Mouse (Mus musculus): ENCODE data around the gene Vmn2r63. TPM values are rescaled to one million over a fixed set of nuclear protein-coding genes. Genes with fewer than 3 reads are reported as not detected.

Vmn2r63 gene
- not detected for polyA plus RNA-seq (2014; fragmentation: Illumina TruSeq; extraction: RNeasy Lipid Tissue Mini Kit (QIAGEN cat#74804); ENCODE audit: low read depth, low replicate concordance)

GRCm38 (mm10) chr7:42933722-42934121 lies at the start of gene Vmn2r63:
Vmn2r63 (minus strand) TSS chr7:42933822.

DNA sequence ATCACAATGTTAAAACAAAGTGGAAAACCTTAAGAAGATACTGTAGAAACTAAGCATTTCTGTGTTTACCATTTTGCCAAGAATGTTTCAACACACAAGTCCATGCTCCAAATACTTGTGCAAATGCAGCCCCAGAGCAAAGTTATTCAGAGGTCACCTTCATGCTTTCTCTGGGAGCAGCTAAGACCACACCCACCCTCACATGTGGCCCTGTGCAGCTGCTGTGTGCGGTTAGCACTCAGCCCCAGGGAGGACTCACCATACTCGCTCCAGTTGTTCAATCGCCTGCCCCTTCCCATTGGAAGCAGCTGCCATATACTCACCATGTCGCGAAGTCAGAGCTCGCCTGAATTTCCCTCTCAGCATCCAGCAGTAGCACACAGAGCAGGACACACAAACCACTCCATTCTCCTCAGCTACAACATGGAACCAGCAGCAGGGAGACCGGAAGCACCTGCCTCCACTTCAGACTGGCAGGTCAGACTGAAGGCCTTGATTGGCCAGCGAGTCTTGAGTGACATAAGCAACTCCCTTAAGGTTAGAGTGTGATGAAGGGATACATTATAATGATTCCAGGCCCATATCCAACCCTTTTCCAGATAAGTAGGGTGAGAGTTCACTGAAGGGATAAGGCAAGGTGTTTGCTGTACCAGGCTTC lies 66.7 kb downstream of the Vmn2r63 start, which contains the start of gene Gm2381:
TSS of gene Gm2381 (minus strand) at position 434 of the 658 bp plus-strand sequence.

Other genes with a start within 250 kb of the Vmn2r63 start
- 15.2 TPM for gene Zfp975, start 241.1 kb downstream of the Vmn2r63 start, polyA plus RNA-seq (2014; fragmentation: Illumina TruSeq; extraction: RNeasy Lipid Tissue Mini Kit (QIAGEN cat#74804); ENCODE audit: low read depth, low replicate concordance)
- gene Gm17067, start 206.8 kb downstream of the Vmn2r63 start, polyA plus RNA-seq (2014; fragmentation: Illumina TruSeq; extraction: RNeasy Lipid Tissue Mini Kit (QIAGEN cat#74804); ENCODE audit: low read depth, low replicate concordance) = not detected
- not detected for gene Vmn2r62, start 140.3 kb downstream of the Vmn2r63 start, polyA plus RNA-seq (2014; fragmentation: Illumina TruSeq; extraction: RNeasy Lipid Tissue Mini Kit (QIAGEN cat#74804); ENCODE audit: low read depth, low replicate concordance)
- not detected for gene Gm2381, start 66.6 kb downstream of the Vmn2r63 start, polyA plus RNA-seq (2014; fragmentation: Illumina TruSeq; extraction: RNeasy Lipid Tissue Mini Kit (QIAGEN cat#74804); ENCODE audit: low read depth, low replicate concordance)
- gene Gm9268, start 84.9 kb upstream of the Vmn2r63 start, polyA plus RNA-seq (2014; fragmentation: Illumina TruSeq; extraction: RNeasy Lipid Tissue Mini Kit (QIAGEN cat#74804); ENCODE audit: low read depth, low replicate concordance) = not detected
- not detected for gene Zfp936, start 180.4 kb upstream of the Vmn2r63 start, polyA plus RNA-seq (2014; fragmentation: Illumina TruSeq; extraction: RNeasy Lipid Tissue Mini Kit (QIAGEN cat#74804); ENCODE audit: low read depth, low replicate concordance)

Data from kidney, adult 10 weeks (tissue).